Mouse (Mus musculus) kidney, embryonic 14.5 days (tissue): ENCODE measurements at regions not wholly inside any gene's neighbourhood (a gene's known extent, or its start where the extent isn't known, plus 50 kb on each side); places are given as distances from the start of the nearest gene placed in this dataset.

Experiments
- ATAC-seq: fragments of 200-750 bp; cut with Nextera tagmentation; 2 replicates; pipeline ENCODE4 v1.8.0; 2017; ENCODE audit warnings: moderate number of reproducible peaks, mild to moderate bottlenecking, moderate TSS enrichment, moderate library complexity; ENCODE audit not compliant: low FRiP score, low TSS enrichment
- H3K27ac ChIP-seq: fragments of 300-500 bp; sonication (generic); 2 replicates; pipeline ENCODE4 v1.5.1; 2014; ENCODE audit warnings: low read depth, mild to moderate bottlenecking, low read length, moderate library complexity, mixed read lengths
- H3K27me3 ChIP-seq: fragments of 300-500 bp; sonication (generic); 2 replicates; pipeline ENCODE4 v1.6.1; 2014; ENCODE audit warnings: mild to moderate bottlenecking, low read length; ENCODE audit not compliant: control insufficient read depth, insufficient read depth
- H3K36me3 ChIP-seq: fragments of 300-500 bp; sonication (generic); 2 replicates; pipeline ENCODE4 v1.6.1; 2014; ENCODE audit warnings: low read length, mixed read lengths; ENCODE audit not compliant: control insufficient read depth, insufficient read depth
- H3K4me1 ChIP-seq: fragments of 300-500 bp; sonication (generic); 2 replicates; pipeline ENCODE4 v1.6.1; 2014; ENCODE audit warnings: low read length, mixed read lengths; ENCODE audit not compliant: control insufficient read depth, insufficient read depth
- H3K4me2 ChIP-seq: fragments of 300-500 bp; sonication (generic); replicated peaks from 2 replicates; pipeline ENCODE4 v1.6.1; 2014; ENCODE audit warnings: low read depth, mild to moderate bottlenecking, low read length
- H3K4me3 ChIP-seq: fragments of 300-500 bp; sonication (generic); 2 replicates; pipeline ENCODE4 v1.5.1; 2014; ENCODE audit warnings: mild to moderate bottlenecking, low read length
- H3K9ac ChIP-seq: fragments of 300-500 bp; sonication (generic); 2 replicates; pipeline ENCODE4 v1.6.1; 2014; ENCODE audit warnings: low read depth, mild to moderate bottlenecking, low read length, moderate library complexity
- H3K9me3 ChIP-seq: fragments of 300-500 bp; sonication (generic); 2 replicates; pipeline ENCODE4 v1.6.1; 2016; ENCODE audit warnings: low read length; ENCODE audit not compliant: control insufficient read depth
- WGBS: fragments of 180-500 bp; shearing (Covaris S2); extraction: QIAGEN DNeasy Blood & Tissue Kit; methylation state at CpG from one replicate; pipeline ENCODE4 v1.1.7; 2014; 5-methylcytosine and 5-hydroxymethylcytosine counted together

DNA sequence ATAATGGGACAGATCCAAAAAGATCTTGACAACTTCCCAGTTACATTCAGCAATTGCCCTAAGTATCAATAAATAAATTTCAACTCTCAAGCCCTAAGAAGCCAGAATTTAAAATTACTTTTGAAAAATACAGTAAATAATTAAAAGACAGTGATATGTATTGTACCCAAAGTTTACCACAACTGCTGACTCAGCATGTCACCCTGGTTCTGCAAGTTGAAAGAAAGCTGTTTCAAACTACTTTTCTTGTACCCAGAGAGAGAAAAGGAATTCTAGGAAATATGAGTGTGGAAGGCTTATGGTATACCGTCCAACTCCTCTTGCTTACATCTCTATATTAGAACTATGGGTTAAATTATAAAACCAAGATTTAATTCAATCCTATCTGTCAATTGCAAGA is 248.9 kb upstream of the Slc7a11 start:
- WGBS: 100% methylated on average over 1 of the region's 1 CpGs
- ATAC-seq: no peak
- no peaks in the 10 kb centered on the region for H3K27me3 ChIP-seq
- H3K9ac ChIP-seq: no peak overlapping the region
- H3K27ac ChIP-seq: no peak overlapping the region
- H3K36me3 ChIP-seq: no peaks in the 10 kb centered on the region
- no peak overlapping the region for H3K4me3 ChIP-seq
- no peak overlapping the region for H3K4me2 ChIP-seq
- H3K9me3 ChIP-seq: no peaks in the 10 kb centered on the region
- no peaks in the 10 kb centered on the region for H3K4me1 ChIP-seq

DNA sequence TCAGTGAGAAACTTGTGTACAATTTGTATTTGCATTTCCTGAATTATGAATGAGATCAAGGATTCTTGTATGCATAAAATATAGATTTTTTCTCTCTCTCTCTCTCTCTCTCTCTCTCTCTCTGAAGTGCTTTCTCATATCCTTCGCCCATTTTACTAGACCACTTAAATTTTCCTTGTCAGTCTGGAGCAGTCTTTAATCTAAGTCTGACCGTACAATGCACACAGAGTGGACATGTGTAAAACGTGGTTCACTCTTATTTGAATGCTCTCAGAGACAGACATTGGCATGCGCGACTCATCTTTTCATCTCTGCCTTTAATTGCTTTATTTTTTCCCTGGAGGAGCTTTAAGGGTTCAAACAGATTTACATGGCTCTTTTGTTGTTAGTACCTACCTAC is 247.3 kb upstream of the Slc7a11 start:
- H3K9ac ChIP-seq: no peak overlapping the region
- no peak overlapping the region for H3K27ac ChIP-seq
- H3K4me2 ChIP-seq: no peak overlapping the region
- no peak for ATAC-seq
- H3K36me3 ChIP-seq: no peaks in the 10 kb centered on the region
- H3K27me3 ChIP-seq: no peaks in the 10 kb centered on the region
- 86% methylated on average over 5 of the region's 5 CpGs for WGBS
- H3K4me1 ChIP-seq: no peaks in the 10 kb centered on the region
- no peaks in the 10 kb centered on the region for H3K9me3 ChIP-seq
- H3K4me3 ChIP-seq: no peak overlapping the region

DNA sequence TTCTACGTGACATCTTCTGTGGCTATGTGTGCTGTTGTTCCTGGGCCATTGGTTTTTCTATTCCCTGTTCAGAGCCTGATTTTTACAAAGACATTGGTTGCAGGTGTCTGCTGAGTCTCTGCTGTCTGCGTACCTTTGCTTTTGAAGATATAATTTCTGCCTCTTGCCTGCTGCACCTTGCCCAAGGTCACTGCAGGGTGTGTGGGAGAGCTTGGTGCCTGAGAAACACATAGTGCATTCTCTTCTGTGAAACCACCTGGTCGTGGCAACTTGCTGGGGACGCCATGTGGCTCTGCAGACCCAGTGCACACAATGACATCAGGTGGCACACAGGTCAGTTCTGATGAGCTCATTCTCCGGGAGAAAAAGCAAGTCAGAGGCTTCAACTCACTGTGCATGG is 246.0 kb upstream of the Slc7a11 start:
- WGBS: 80% methylated on average over 5 of the region's 5 CpGs
- Histone ChIP-seq H3K27ac (no peak overlapping the region), H3K4me1 (no peaks in the 10 kb centered on the region), H3K9ac (no peak overlapping the region), H3K36me3 (no peaks in the 10 kb centered on the region), H3K9me3 (no peaks in the 10 kb centered on the region), H3K4me2 (no peak overlapping the region), H3K4me3 (no peak overlapping the region), H3K27me3 (no peaks in the 10 kb centered on the region)
- ATAC-seq: no peak

DNA sequence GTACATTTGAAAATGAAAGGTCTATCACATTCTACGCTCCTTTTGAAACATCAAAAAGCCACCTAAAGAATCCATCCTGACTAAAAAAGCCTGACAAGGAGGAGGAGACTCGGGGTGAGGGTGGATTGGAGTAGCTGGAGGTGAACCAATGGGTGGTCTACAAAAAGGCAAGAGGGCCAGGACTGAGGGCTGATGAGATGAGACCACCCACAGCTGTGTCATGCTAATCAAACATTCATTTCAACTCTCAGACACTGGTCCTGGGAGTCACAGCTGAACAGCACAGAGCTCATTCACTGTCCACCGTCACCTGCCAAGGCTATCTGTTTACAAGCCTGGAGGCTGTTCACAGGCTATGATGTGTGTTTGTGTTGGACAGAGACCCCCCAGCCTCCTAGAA is 244.3 kb upstream of the Slc7a11 start:
- no peaks in the 10 kb centered on the region for H3K27me3 ChIP-seq
- H3K4me3 ChIP-seq: no peak overlapping the region
- no peak overlapping the region for H3K4me2 ChIP-seq
- no peaks in the 10 kb centered on the region for H3K9me3 ChIP-seq
- H3K36me3 ChIP-seq: no peaks in the 10 kb centered on the region
- ATAC-seq: no peak
- H3K9ac ChIP-seq: no peak overlapping the region
- H3K4me1 ChIP-seq: no peaks in the 10 kb centered on the region
- 62% methylated on average over 3 of the region's 3 CpGs for WGBS
- H3K27ac ChIP-seq: no peak overlapping the region

DNA sequence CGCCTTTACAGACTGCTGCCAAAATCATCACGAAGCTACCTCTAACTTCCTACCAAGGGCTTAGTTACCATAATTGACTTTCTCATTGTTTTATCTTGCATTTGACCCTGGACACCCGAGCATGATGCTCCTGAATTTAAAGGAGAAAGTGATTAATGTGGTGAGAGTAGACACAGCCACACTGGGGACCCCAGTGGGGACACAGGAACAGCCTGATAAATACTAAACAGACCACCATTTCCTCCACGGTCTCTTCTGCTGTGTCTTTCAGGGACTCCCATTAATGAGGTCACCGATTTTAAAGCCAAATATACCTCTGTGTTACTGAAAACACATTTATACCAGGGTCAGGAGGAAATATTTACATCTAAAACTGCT is 235.2 kb upstream of the Slc7a11 start:
- Histone ChIP-seq H3K9ac (no peak overlapping the region), H3K9me3 (no peaks in the 10 kb centered on the region), H3K4me1 (no peaks in the 10 kb centered on the region), H3K4me2 (no peak overlapping the region), H3K27me3 (no peaks in the 10 kb centered on the region), H3K36me3 (no peaks in the 10 kb centered on the region), H3K4me3 (no peak overlapping the region), H3K27ac (no peak overlapping the region)
- no peak for ATAC-seq
- WGBS: 59% methylated on average over 5 of the region's 5 CpGs

DNA sequence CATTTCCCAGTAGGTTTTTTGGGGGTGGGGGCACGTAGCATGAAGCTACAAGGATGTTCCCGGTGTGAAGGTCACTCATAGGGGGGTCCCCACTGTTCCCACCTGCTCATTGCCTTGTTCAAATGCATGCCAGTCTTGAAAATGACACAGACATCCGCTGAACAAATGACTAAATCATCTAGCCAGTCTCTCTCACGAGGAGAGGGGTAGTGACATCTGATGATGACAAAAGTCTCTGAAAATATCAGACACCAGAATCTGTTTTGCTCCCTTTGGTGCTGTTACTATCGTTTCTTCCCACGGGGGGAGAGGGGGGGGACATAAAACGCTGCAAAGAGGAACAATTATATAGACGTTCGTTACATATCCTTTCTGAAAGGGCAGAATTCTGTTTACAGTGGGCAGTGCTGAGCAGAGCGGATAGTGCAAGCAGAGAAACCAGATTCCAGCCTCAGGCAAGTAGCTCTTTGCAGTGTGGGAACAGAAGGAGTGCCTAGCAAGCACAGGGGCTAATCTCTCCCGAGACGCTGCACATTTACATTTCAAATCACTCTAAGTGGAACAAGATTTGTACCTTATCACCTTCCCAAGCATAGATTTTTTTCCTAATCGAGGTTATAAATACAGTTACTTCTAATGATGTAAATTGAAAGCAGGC is 234.7 kb upstream of the Slc7a11 start:
- 53% methylated on average over 13 of the region's 13 CpGs for WGBS
- Histone ChIP-seq H3K9ac (no peak overlapping the region), H3K4me1 (no peaks in the 10 kb centered on the region), H3K4me3 (no peak overlapping the region), H3K36me3 (no peaks in the 10 kb centered on the region), H3K9me3 (no peaks in the 10 kb centered on the region), H3K27me3 (no peaks in the 10 kb centered on the region), H3K4me2 (no peak overlapping the region), H3K27ac (no peak overlapping the region)
- ATAC-seq: no peak

DNA sequence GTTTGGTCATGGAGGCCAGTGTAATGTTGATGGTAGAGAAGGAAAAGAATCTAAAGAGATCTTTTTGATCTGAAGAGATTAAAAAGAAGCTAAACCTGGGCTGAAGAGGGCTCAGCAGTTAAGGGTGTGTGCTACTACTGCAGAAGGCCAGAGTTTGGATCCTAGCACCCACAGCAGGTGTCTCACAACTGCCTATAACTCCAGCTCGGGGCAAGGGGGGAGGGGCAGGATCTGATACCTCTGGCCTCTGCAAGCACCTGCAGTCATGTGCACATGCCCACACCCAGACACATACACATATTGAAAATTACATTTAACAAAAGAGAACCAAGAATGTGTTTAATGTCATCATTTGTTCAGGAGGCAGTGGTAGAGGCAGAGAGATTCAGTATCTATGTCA is 232.4 kb upstream of the Slc7a11 start:
- Histone ChIP-seq H3K4me1 (no peaks in the 10 kb centered on the region), H3K4me2 (no peak overlapping the region), H3K9ac (no peak overlapping the region), H3K27ac (no peak overlapping the region), H3K36me3 (no peaks in the 10 kb centered on the region), H3K27me3 (no peaks in the 10 kb centered on the region), H3K4me3 (no peak overlapping the region), H3K9me3 (no peaks in the 10 kb centered on the region)
- WGBS: 62% methylated on average over 1 of the region's 1 CpGs
- no peak for ATAC-seq

DNA sequence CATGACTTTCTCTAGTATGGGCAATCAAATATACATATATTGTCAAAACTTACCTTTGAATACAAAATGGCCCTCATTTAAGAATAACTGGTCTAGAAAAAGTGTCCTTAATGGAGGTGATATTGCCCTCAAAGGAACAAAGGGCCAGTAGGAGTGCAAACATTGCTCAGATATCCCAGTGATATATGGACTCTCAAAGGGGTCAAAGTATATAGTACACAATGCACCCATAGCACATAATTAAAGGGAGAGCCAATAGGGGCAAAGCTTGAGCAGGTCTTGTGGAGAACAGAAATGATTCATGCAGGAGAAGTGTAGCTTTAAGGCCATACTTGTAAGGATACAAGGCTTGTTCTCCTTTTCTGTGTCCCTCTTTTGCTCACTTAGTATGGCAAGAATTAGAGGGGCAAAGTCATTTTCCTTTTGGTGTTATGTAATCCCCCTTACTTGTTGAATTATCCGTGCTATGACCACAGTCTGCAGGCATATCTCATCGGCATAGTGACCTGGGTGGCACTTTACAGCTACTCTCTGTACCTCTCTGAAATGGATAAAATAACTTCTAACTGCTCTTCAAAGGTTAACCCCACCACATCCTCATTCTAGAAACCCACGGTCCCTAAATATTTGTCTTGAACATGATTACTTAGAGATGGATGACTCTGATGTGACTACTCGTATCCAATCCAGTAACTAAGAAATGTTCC is 231.6 kb upstream of the Slc7a11 start:
- Histone ChIP-seq H3K9ac (no peak overlapping the region), H3K27ac (no peak overlapping the region), H3K9me3 (no peaks in the 10 kb centered on the region), H3K4me2 (no peak overlapping the region), H3K4me1 (no peaks in the 10 kb centered on the region), H3K36me3 (no peaks in the 10 kb centered on the region), H3K4me3 (no peak overlapping the region), H3K27me3 (no peaks in the 10 kb centered on the region)
- 86% methylated on average over 4 of the region's 4 CpGs for WGBS
- ATAC-seq: no peak

DNA sequence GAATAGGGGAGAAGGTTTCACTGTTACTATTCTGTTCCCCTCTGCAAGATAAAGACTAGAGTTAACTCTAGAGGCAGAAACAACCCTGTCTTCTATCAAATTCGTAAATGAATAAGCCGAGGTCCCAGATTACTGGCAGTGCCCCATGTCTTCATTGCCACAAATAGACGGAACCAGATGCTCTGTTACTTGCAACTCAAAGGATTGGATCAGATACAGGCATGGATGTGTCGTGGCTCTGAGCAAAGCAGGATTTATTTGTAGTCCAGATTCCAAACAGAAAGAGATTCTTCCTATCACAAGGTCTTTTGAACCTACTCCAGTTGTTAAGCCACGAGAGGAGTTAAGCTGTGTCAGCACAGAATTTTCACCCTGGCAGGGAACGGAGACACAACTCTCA is 221.9 kb upstream of the Slc7a11 start:
- no peak for ATAC-seq
- Histone ChIP-seq H3K9ac (no peak overlapping the region), H3K4me3 (no peak overlapping the region), H3K4me2 (no peak overlapping the region), H3K9me3 (no peaks in the 10 kb centered on the region), H3K36me3 (no peaks in the 10 kb centered on the region), H3K4me1 (no peaks in the 10 kb centered on the region), H3K27me3 (no peaks in the 10 kb centered on the region), H3K27ac (no peak overlapping the region)
- whole genome bisulfite sequencing: 82% methylated on average over 6 of the region's 6 CpGs
